Mouse (Mus musculus): ENCODE results near the gene Tbx4. TPM values are rescaled to one million over a fixed set of nuclear protein-coding genes. Genes with fewer than 3 reads are reported as not detected.

The Tbx4 gene
- polyA plus RNA-seq, 1 experiment from 2014 or later = 0.05 TPM

DNA sequence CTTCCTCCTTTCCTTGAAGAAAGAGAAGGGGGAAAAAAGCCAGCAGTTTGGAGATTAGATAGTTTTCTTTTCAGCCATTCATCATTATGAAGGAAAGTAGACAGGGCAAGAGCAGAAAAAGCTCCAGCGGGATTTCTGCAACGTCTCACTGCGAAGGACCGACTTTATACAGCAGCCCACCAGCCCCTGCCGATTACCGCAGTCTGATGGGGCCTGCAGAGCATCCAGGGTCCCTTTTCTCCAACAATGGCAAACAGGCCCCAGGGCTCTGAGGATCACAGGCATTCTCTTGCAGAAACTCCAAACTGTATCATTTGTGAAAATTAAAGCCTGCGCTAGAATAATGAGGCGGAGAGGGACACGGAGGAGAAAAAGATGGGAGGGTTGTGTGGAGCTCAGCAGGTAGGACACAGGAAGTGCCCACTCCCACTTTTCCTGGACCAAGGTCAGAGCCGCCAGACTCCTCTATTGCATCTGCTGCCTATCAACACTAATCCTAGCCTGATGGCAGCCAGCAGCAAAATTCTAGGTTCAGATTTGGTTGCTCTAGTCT, 32.2 kb downstream of the Tbx4 start:
- Histone ChIP-seq H3K4me2 (replicated peaks; ENCODE audit: low read depth) (no peak overlapping the region), H3K36me3 (ENCODE audit: control insufficient read depth, insufficient read depth, low read length) (no peaks in the 10 kb centered on the region), H3K9ac (ENCODE audit: low read length) (no peak overlapping the region), H3K4me3 (ENCODE audit: low read depth, low read length) (no peak overlapping the region), H3K4me1 (replicated peaks; ENCODE audit: control insufficient read depth, insufficient read depth) (no peaks in the 10 kb centered on the region), H3K27ac (replicated peaks) (no peak overlapping the region), H3K9me3 (ENCODE audit: control insufficient read depth, low read length) (no peaks in the 10 kb centered on the region), H3K27me3 (ENCODE audit: control insufficient read depth, insufficient read depth, low read length) (no peaks in the 10 kb centered on the region; the same call in 1 of the 2 replicates)
- DNase-seq (ENCODE audit: low spot score) (no peak), ATAC-seq (ENCODE audit: low FRiP score, low TSS enrichment) (no peak)
- 57% methylated on average over 10 of the region's 10 CpGs for WGBS
- TF ChIP-seq EP300 (optimal IDR thresholded peaks at IDR 0.05) (no peak), CTCF (IDR thresholded peaks at IDR 0.05; ENCODE audit: low read depth) (no peak)

- no peak overlapping the region for H3K9ac ChIP-seq (ENCODE audit: low read length)
- no peak overlapping the region for H3K27ac ChIP-seq (replicated peaks)
- WGBS = 18% methylated on average over 19 of the region's 19 CpGs
- no peaks in the 10 kb centered on the region for H3K4me1 ChIP-seq (replicated peaks; ENCODE audit: control insufficient read depth, insufficient read depth)
- no peaks in the 10 kb centered on the region for H3K9me3 ChIP-seq (ENCODE audit: control insufficient read depth, low read length)
- peak overlapping the region; percentile 5; the same call in 1 of the 2 replicates for H3K4me3 ChIP-seq (ENCODE audit: low read depth, low read length)
- H3K4me2 ChIP-seq (replicated peaks; ENCODE audit: low read depth) = peak overlapping the region; percentile 21
- H3K27me3 ChIP-seq (ENCODE audit: control insufficient read depth, insufficient read depth, low read length) = peaks cover 5% of the 10 kb centered on the region; the same call in 1 of the 2 replicates
- ATAC-seq (ENCODE audit: low FRiP score, low TSS enrichment) = no peak
- H3K36me3 ChIP-seq (ENCODE audit: control insufficient read depth, insufficient read depth, low read length) = no peaks in the 10 kb centered on the region
- DNase-seq (ENCODE audit: low spot score) = peak; percentile 51
- TF ChIP-seq EP300 (optimal IDR thresholded peaks at IDR 0.05) = no peak
- no peak for TF ChIP-seq CTCF (IDR thresholded peaks at IDR 0.05; ENCODE audit: low read depth)
Measured at GRCm38 (mm10) chr11:85925294-85925743, 39.1 kb downstream of the Tbx4 start.

DNA sequence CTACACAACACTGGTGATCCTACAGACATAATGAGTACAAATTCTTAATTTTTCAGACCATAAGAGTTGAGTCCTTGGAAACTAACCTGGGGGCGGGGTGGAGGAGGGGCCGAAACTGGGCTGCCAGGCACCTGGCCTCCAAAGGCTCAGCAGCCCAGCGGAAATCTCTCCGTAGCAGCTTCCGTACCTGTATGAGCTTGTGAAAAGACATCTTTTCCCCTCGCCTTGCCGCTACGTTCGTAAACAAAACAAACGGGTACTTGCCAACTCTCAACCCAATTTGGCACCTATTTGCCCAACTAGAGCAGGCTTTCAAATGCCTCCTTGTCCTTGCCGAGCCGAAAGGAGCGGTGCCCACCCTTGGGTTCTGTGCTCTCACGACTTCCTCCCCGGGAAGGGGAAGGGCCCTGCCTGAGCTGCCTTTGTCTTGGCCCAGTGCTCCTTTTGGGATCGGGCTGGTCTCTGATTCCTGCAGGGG, 40.1 kb downstream of the Tbx4 start:
- WGBS = 16% methylated on average over 16 of the region's 16 CpGs
- ATAC-seq (ENCODE audit: low FRiP score, low TSS enrichment) (no peak), DNase-seq (ENCODE audit: low spot score) (peak; percentile 30)
- TF ChIP-seq EP300 (optimal IDR thresholded peaks at IDR 0.05) = no peak
- no peak for TF ChIP-seq CTCF (IDR thresholded peaks at IDR 0.05; ENCODE audit: low read depth)
- peaks cover 5% of the 10 kb centered on the region; the same call in 1 of the 2 replicates for H3K27me3 ChIP-seq (ENCODE audit: control insufficient read depth, insufficient read depth, low read length)
- H3K4me2 ChIP-seq (replicated peaks; ENCODE audit: low read depth) = peak overlapping the region; percentile 41
- H3K9me3 ChIP-seq (ENCODE audit: control insufficient read depth, low read length) = no peaks in the 10 kb centered on the region
- no peak overlapping the region for H3K27ac ChIP-seq (replicated peaks)
- no peaks in the 10 kb centered on the region for H3K36me3 ChIP-seq (ENCODE audit: control insufficient read depth, insufficient read depth, low read length)
- H3K4me1 ChIP-seq (replicated peaks; ENCODE audit: control insufficient read depth, insufficient read depth) = no peaks in the 10 kb centered on the region
- H3K9ac ChIP-seq (ENCODE audit: low read length) = peak overlapping the region; percentile 23; the same call in 1 of the 2 replicates
- H3K4me3 ChIP-seq (ENCODE audit: low read depth, low read length) = peak overlapping the region; percentile 10

- no peak for DNase-seq (ENCODE audit: low spot score)
- TF ChIP-seq CTCF (IDR thresholded peaks at IDR 0.05; ENCODE audit: low read depth) (no peak), EP300 (optimal IDR thresholded peaks at IDR 0.05) (no peak)
Measured at GRCm38 (mm10) chr11:85928106-85928505, 41.9 kb downstream of the Tbx4 start.

GRCm38 (mm10) chr11:85929651-85930050, 43.4 kb downstream of the Tbx4 start:
- 82% methylated on average over 6 of the region's 6 CpGs for WGBS
- no peak overlapping the region for H3K4me3 ChIP-seq (ENCODE audit: low read depth, low read length)
- H3K4me2 ChIP-seq (replicated peaks; ENCODE audit: low read depth) = no peak overlapping the region
- TF ChIP-seq CTCF (IDR thresholded peaks at IDR 0.05; ENCODE audit: low read depth) (no peak), EP300 (optimal IDR thresholded peaks at IDR 0.05) (no peak)
- no peaks in the 10 kb centered on the region for H3K36me3 ChIP-seq (ENCODE audit: control insufficient read depth, insufficient read depth, low read length)
- H3K9me3 ChIP-seq (ENCODE audit: control insufficient read depth, low read length) = no peaks in the 10 kb centered on the region
- H3K9ac ChIP-seq (ENCODE audit: low read length) = no peak overlapping the region
- DNase-seq (ENCODE audit: low spot score) = no peak
- ATAC-seq (ENCODE audit: low FRiP score, low TSS enrichment) = no peak
- H3K4me1 ChIP-seq (replicated peaks; ENCODE audit: control insufficient read depth, insufficient read depth) = no peaks in the 10 kb centered on the region
- peaks cover under 1% of the 10 kb centered on the region; the same call in 1 of the 2 replicates for H3K27me3 ChIP-seq (ENCODE audit: control insufficient read depth, insufficient read depth, low read length)
- H3K27ac ChIP-seq (replicated peaks) = no peak overlapping the region

More at GRCm38 (mm10) chr11:85928106-85928505, 41.9 kb downstream of the Tbx4 start:
- ATAC-seq (ENCODE audit: low FRiP score, low TSS enrichment) = no peak
- H3K4me2 ChIP-seq (replicated peaks; ENCODE audit: low read depth) = no peak overlapping the region
- H3K4me3 ChIP-seq (ENCODE audit: low read depth, low read length) = no peak overlapping the region
- no peaks in the 10 kb centered on the region for H3K4me1 ChIP-seq (replicated peaks; ENCODE audit: control insufficient read depth, insufficient read depth)
- no peak overlapping the region for H3K9ac ChIP-seq (ENCODE audit: low read length)
- peaks cover 5% of the 10 kb centered on the region; the same call in 1 of the 2 replicates for H3K27me3 ChIP-seq (ENCODE audit: control insufficient read depth, insufficient read depth, low read length)
- no peak overlapping the region for H3K27ac ChIP-seq (replicated peaks)
- H3K36me3 ChIP-seq (ENCODE audit: control insufficient read depth, insufficient read depth, low read length) = no peaks in the 10 kb centered on the region
- no peaks in the 10 kb centered on the region for H3K9me3 ChIP-seq (ENCODE audit: control insufficient read depth, low read length)
- 66% methylated on average over 4 of the region's 4 CpGs for WGBS
